ENCODE assay signal across 8 mouse cellular contexts in genomic region chr11:50224671-50225530, GRCm38 (mm10). TPM values are rescaled to one million over a fixed set of nuclear protein-coding genes. Genes with fewer than 3 reads are reported as not detected.
DNase-seq lines count a peak whose midpoint lies in the region; ATAC-seq and TF ChIP-seq lines count a peak whose summit lies in the region.

No protein-coding gene starts in this region.

- H3K27ac ChIP-seq in embryonic facial prominence, embryonic 11.5 days (replicated peaks; ENCODE audit: low read depth, low read length), result peak overlapping the region; percentile 63
- H3K27ac ChIP-seq in heart, adult 2 months, result peak overlapping the region; percentile 85
- peak overlapping the region; percentile 80 for H3K27ac ChIP-seq in kidney, adult 2 months (ENCODE audit: insufficient read depth, low read depth, low read length)
- peak overlapping the region; percentile 94 for H3K27ac ChIP-seq in midbrain, postnatal 0 days (ENCODE audit: low read depth, low read length)

- H3K4me1 ChIP-seq in embryonic facial prominence, embryonic 11.5 days (ENCODE audit: control insufficient read depth, insufficient read depth, low read length), result peaks cover 14% of the 10 kb centered on the region
- H3K4me1 ChIP-seq in heart, adult 2 months (ENCODE audit: control insufficient read depth, insufficient read depth, low read length), result peaks cover 29% of the 10 kb centered on the region
- peaks cover 31% of the 10 kb centered on the region for H3K4me1 ChIP-seq in kidney, adult 2 months (ENCODE audit: control insufficient read depth, insufficient read depth, low read length)
- peaks cover 23% of the 10 kb centered on the region for H3K4me1 ChIP-seq in midbrain, postnatal 0 days (ENCODE audit: insufficient read depth, low read length)

- H3K4me3 ChIP-seq in embryonic facial prominence, embryonic 11.5 days (ENCODE audit: low read depth, low read length), result peak overlapping the region; percentile 91
- H3K4me3 ChIP-seq in heart, adult 2 months, result peak overlapping the region; percentile 70
- peak overlapping the region; percentile 89 for H3K4me3 ChIP-seq in kidney, adult 2 months (ENCODE audit: insufficient read depth, low read depth, low read length)
- peak overlapping the region; percentile 84 for H3K4me3 ChIP-seq in midbrain, postnatal 0 days (ENCODE audit: low read depth, low read length)

- TF ChIP-seq CTCF in heart, adult 2 months (IDR thresholded peaks at IDR 0.05), result peak; percentile 62
- peak; percentile 37 for TF ChIP-seq CTCF in kidney, adult 2 months (conservative IDR thresholded peaks at IDR 0.05; ENCODE audit: insufficient read depth, insufficient read length, low read depth, low read length)
- peak; percentile 35 for TF ChIP-seq CTCF in midbrain, postnatal 0 days (IDR thresholded peaks at IDR 0.05)

- no peak for TF ChIP-seq EP300 in heart, adult 2 months (IDR thresholded peaks at IDR 0.05; ENCODE audit: insufficient read depth, low read depth, low read length)

- TF ChIP-seq POLR2A in heart, adult 2 months (IDR thresholded peaks at IDR 0.05; ENCODE audit: insufficient read depth, low read depth, low read length), result no peak
- no peak for TF ChIP-seq POLR2A in kidney, adult 2 months (IDR thresholded peaks at IDR 0.05; ENCODE audit: low read depth, low read length)

- peak; percentile 92 for DNase-seq in 416B (ENCODE audit: low read depth)
- peak; percentile 94 to 97 for DNase-seq in adrenal gland, postnatal 36 days
- peak; percentile 85 for DNase-seq in embryonic facial prominence, embryonic 11.5 days (ENCODE audit: low spot score)
- DNase-seq in heart, adult 2 months, result peak; percentile 94 to 95
- peak; percentile 94 for DNase-seq in kidney, adult 2 months
- peak; percentile 94 for DNase-seq in liver
- peak; percentile 84 for DNase-seq in midbrain, postnatal 0 days (ENCODE audit: low spot score)
- DNase-seq in spleen, postnatal 4 days (ENCODE audit: low spot score in 2 of 2), result peak; percentile 85 to 94

- no peaks in the 10 kb centered on the region for H3K9me3 ChIP-seq in embryonic facial prominence, embryonic 11.5 days (replicated peaks; ENCODE audit: control insufficient read depth, low read length)
- H3K9me3 ChIP-seq in midbrain, postnatal 0 days (ENCODE audit: low read length), result no peaks in the 10 kb centered on the region

- H3K27me3 ChIP-seq in embryonic facial prominence, embryonic 11.5 days (ENCODE audit: control insufficient read depth, insufficient read depth, low read length), result no peaks in the 10 kb centered on the region
- no peaks in the 10 kb centered on the region for H3K27me3 ChIP-seq in heart, adult 2 months (ENCODE audit: control insufficient read depth, insufficient read depth, low read length)
- H3K27me3 ChIP-seq in kidney, adult 2 months (replicated peaks; ENCODE audit: control insufficient read depth, insufficient read depth, low read length), result no peaks in the 10 kb centered on the region
- H3K27me3 ChIP-seq in midbrain, postnatal 0 days (ENCODE audit: insufficient read depth, low read length), result no peaks in the 10 kb centered on the region

- H3K36me3 ChIP-seq in embryonic facial prominence, embryonic 11.5 days (replicated peaks; ENCODE audit: control insufficient read depth, insufficient read depth, low read depth, low read length), result no peaks in the 10 kb centered on the region
- H3K36me3 ChIP-seq in heart, adult 2 months (ENCODE audit: control insufficient read depth, insufficient read depth, low read length), result no peaks in the 10 kb centered on the region
- H3K36me3 ChIP-seq in kidney, adult 2 months (ENCODE audit: control insufficient read depth, insufficient read depth, low read length), result no peaks in the 10 kb centered on the region
- H3K36me3 ChIP-seq in midbrain, postnatal 0 days (ENCODE audit: insufficient read depth, low read length), result no peaks in the 10 kb centered on the region

- WGBS in embryonic facial prominence, embryonic 11.5 days, result 1% methylated on average over 63 of the region's 70 CpGs
- 1% methylated on average over 67 of the region's 70 CpGs for WGBS in heart, adult 2 months
- WGBS in kidney, adult 2 months, result 2% methylated on average over 66 of the region's 70 CpGs
- WGBS in midbrain, postnatal 0 days, result under 1% methylated on average over 65 of the region's 70 CpGs

- no peaks in the 10 kb centered on the region for H3K79me2 ChIP-seq in heart, adult 2 months (replicated peaks; ENCODE audit: control insufficient read depth, insufficient read depth, low read length)

- peak overlapping the region; percentile 95 for H3K9ac ChIP-seq in embryonic facial prominence, embryonic 11.5 days (replicated peaks; ENCODE audit: low read length)
- peak overlapping the region; percentile 91 for H3K9ac ChIP-seq in heart, adult 2 months (ENCODE audit: low read depth, low read length)
- H3K9ac ChIP-seq in midbrain, postnatal 0 days (replicated peaks; ENCODE audit: low read length, poor library complexity, severe bottlenecking), result peak overlapping the region; percentile 99

- intact Hi-C loops in heart, adult 2 months (cut with DNase I), result loop anchor here (2.0 to 10.0 kb wide), 3 partner anchors 14 to 240 kb away; partner anchors contain the start of genes Mgat4b and Sqstm1

- H3K4me2 ChIP-seq in embryonic facial prominence, embryonic 11.5 days (ENCODE audit: low read depth, low read length), result peak overlapping the region; percentile 81
- peak overlapping the region; percentile 95 for H3K4me2 ChIP-seq in midbrain, postnatal 0 days (ENCODE audit: low read depth, low read length, poor library complexity, severe bottlenecking)

- peak; percentile 76 for ATAC-seq in embryonic facial prominence, embryonic 11.5 days (replicated peaks; ENCODE audit: insufficient number of reproducible peaks, low FRiP score, low TSS enrichment, low read depth)
- ATAC-seq in midbrain, postnatal 0 days (ENCODE audit: low FRiP score), result peak; percentile 81

RNA-seq across cellular contexts. Expression of gene Ltc4s, which starts 13.5 kb away (rescaled TPM):
- total RNA-seq in adrenal gland, postnatal 36 days (2021), result 10 to 100 TPM; 10.5 to 23.5 TPM
- polyA plus RNA-seq in embryonic facial prominence, embryonic 11.5 days (2014; fragmentation: Nextera tagmentation; extraction: Ambion mirVana), result 0.36 and 0.57 TPM in 2 replicates
- total RNA-seq in heart, adult 2 months (2021), result 1 to 10 TPM; 8.8 to 10.0 TPM
- polyA plus RNA-seq in heart, adult 2 months (2012; rRNA removed), result 16.2 and 18.1 TPM in 2 replicates
- polyA plus RNA-seq in kidney, adult 2 months (2012; rRNA removed), result 33.8 and 46.3 TPM in 2 replicates
- total RNA-seq in midbrain, postnatal 0 days (2014; rRNA removed), result 3.5 and 21.3 TPM in 2 replicates
- polyA plus RNA-seq in midbrain, postnatal 0 days (2015; fragmentation: Nextera tagmentation; extraction: Ambion mirVana), result 5.3 and 6.0 TPM in 2 replicates

RNA-seq across cellular contexts. Expression of gene Mgat4b, which starts 14.2 kb away (rescaled TPM):
- total RNA-seq in adrenal gland, postnatal 36 days (2021), result 100 to 1,000 TPM; 116 to 149 TPM
- 19.5 and 21.1 TPM in 2 replicates for polyA plus RNA-seq in embryonic facial prominence, embryonic 11.5 days (2014; fragmentation: Nextera tagmentation; extraction: Ambion mirVana)
- total RNA-seq in heart, adult 2 months (2021), result 10 to 100 TPM; 78.6 to 82.0 TPM
- polyA plus RNA-seq in heart, adult 2 months (2012; rRNA removed), result 53.8 and 56.7 TPM in 2 replicates
- polyA plus RNA-seq in kidney, adult 2 months (2012; rRNA removed), result 85.4 and 105 TPM in 2 replicates
- total RNA-seq in midbrain, postnatal 0 days (2014; rRNA removed), result 115 and 152 TPM in 2 replicates
- 77.3 and 77.9 TPM in 2 replicates for polyA plus RNA-seq in midbrain, postnatal 0 days (2015; fragmentation: Nextera tagmentation; extraction: Ambion mirVana)

RNA-seq across cellular contexts. Expression of gene Sqstm1, which starts 14.3 kb away (rescaled TPM):
- total RNA-seq in adrenal gland, postnatal 36 days (2021), result 100 to 1,000 TPM; 862 to 881 TPM
- 135 and 142 TPM in 2 replicates for polyA plus RNA-seq in embryonic facial prominence, embryonic 11.5 days (2014; fragmentation: Nextera tagmentation; extraction: Ambion mirVana)
- total RNA-seq in heart, adult 2 months (2021), result 100 to 1,000 TPM; 298 to 421 TPM
- 200 and 225 TPM in 2 replicates for polyA plus RNA-seq in heart, adult 2 months (2012; rRNA removed)
- 337 and 344 TPM in 2 replicates for polyA plus RNA-seq in kidney, adult 2 months (2012; rRNA removed)
- total RNA-seq in midbrain, postnatal 0 days (2014; rRNA removed), result 314 and 335 TPM in 2 replicates
- 455 and 484 TPM in 2 replicates for polyA plus RNA-seq in midbrain, postnatal 0 days (2015; fragmentation: Nextera tagmentation; extraction: Ambion mirVana)

RNA-seq across cellular contexts. Expression of gene Mrnip, which starts 50.7 kb away (rescaled TPM):
- 10 to 100 TPM in 1 of 2 experiments, 1 to 10 TPM in 1; 7.4 to 10.9 TPM for total RNA-seq in adrenal gland, postnatal 36 days (2021)
- polyA plus RNA-seq in embryonic facial prominence, embryonic 11.5 days (2014; fragmentation: Nextera tagmentation; extraction: Ambion mirVana), result 24.9 and 25.5 TPM in 2 replicates
- total RNA-seq in heart, adult 2 months (2021), result 1 to 10 TPM; 1.6 to 1.8 TPM
- polyA plus RNA-seq in heart, adult 2 months (2012; rRNA removed), result 3.0 and 3.5 TPM in 2 replicates
- polyA plus RNA-seq in kidney, adult 2 months (2012; rRNA removed), result 21.0 and 21.1 TPM in 2 replicates
- 37.1 and 41.3 TPM in 2 replicates for total RNA-seq in midbrain, postnatal 0 days (2014; rRNA removed)
- 37.9 and 40.7 TPM in 2 replicates for polyA plus RNA-seq in midbrain, postnatal 0 days (2015; fragmentation: Nextera tagmentation; extraction: Ambion mirVana)

Comparison
In these comparisons a context has a peak if more than half of its experiments do, and no peak if none do; other contexts are left out.
1. Peak in every context shown above with its lines: DNase-seq, ATAC-seq, H3K4me3 ChIP-seq and H3K27ac ChIP-seq.